Mouse (Mus musculus): ENCODE data around the gene Fras1. TPM values are rescaled to one million over a fixed set of nuclear protein-coding genes. Genes with fewer than 3 reads are reported as not detected.

The Fras1 gene
- polyA plus RNA-seq, 1 experiment = 0.08 TPM

DNA sequence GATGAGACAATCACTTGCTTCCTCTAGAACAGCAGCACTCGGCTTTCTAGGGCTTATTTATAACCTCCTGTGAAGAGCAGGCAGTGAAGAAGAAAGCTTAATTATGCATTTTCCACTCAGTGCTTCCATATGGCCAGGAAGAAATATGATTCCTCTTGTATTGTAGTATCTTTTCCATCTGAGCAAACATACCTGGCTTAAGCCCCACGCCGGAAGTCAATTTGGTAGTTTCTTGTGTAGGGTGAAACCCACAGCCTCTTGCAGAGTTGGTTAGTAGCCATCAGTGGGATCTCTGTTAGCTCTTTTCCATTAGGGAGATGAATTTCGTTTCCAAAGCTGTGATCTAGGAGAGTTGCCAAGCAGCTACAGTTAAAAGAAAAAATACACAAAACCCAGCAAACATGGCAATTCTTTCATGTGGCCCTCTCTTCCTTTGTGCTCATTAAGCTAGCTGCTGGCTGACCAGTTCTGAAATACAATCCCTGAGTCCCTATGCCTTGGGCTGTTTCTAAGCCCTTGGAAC is 83.7 kb downstream of the Fras1 start:
- Histone ChIP-seq H3K4me3 (replicated peaks) (no peak overlapping the region), H3K27me3 (ENCODE audit: control insufficient read depth) (no peaks in the 10 kb centered on the region), H3K9me3 (ENCODE audit: control insufficient read depth, low read length) (no peaks in the 10 kb centered on the region), H3K36me3 (ENCODE audit: control insufficient read depth) (no peaks in the 10 kb centered on the region), H3K4me1 (ENCODE audit: control insufficient read depth) (peaks cover 26% of the 10 kb centered on the region)
- TF ChIP-seq GATA1 (IDR thresholded peaks at IDR 0.05; ENCODE audit: low read length) (no peak), TAL1 (IDR thresholded peaks at IDR 0.05; ENCODE audit: low read length) (no peak)

DNA sequence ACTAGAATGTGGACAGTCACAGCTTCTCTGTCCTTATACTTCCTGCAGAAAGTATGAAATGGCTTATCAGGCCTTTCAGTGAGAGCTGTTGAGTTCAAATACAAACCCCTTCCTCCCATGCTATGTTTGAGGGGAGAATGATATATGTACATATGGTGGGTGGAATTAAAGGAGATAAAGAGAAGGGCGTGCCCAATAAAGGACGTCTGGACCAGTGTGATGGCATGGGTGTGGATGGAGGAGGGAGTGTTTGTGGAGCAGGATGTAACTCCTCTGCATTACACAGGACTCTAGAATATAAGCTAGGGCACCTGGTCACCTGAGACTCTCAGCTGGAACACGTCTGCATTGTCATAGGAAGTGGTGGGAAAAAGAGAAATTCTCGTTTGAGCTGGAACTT is 85.8 kb downstream of the Fras1 start:
- H3K9me3 ChIP-seq (ENCODE audit: control insufficient read depth, low read length) = no peaks in the 10 kb centered on the region
- peaks cover 33% of the 10 kb centered on the region for H3K4me1 ChIP-seq (ENCODE audit: control insufficient read depth)
- peak overlapping the region; percentile 66 for H3K4me3 ChIP-seq (replicated peaks)
- H3K36me3 ChIP-seq (ENCODE audit: control insufficient read depth) = peaks cover 5% of the 10 kb centered on the region
- no peaks in the 10 kb centered on the region for H3K27me3 ChIP-seq (ENCODE audit: control insufficient read depth)
- TF ChIP-seq TAL1 (IDR thresholded peaks at IDR 0.05; ENCODE audit: low read length) (peak; percentile 51; the same call in 2 of the 3 replicates), GATA1 (IDR thresholded peaks at IDR 0.05; ENCODE audit: low read length) (peak; percentile 50; the same call in 1 of the 2 replicates)

DNA sequence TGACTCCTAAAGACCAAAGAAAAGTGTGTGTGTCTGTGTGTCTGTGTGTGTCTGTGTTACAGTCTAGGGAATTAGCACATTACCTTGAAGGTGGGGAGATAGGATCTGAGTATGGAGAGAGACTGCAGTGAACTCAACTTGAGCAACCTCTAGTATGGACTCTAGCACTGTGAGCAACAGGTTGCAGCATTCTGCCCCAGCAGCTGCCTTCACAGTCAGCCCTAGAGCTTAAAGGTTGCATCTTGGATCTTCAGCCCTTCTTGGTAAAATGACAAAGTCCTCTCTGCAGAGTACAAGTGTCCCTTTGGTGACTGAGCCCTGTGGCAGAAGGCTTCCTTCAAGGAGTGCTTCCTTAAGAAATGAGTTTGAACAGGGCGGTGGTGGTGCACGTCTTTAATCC is 88.4 kb downstream of the Fras1 start:
- Histone ChIP-seq H3K4me3 (replicated peaks) (peak overlapping the region; percentile 66), H3K9me3 (ENCODE audit: control insufficient read depth, low read length) (no peaks in the 10 kb centered on the region), H3K36me3 (ENCODE audit: control insufficient read depth) (peaks cover 5% of the 10 kb centered on the region), H3K4me1 (ENCODE audit: control insufficient read depth) (peaks cover 33% of the 10 kb centered on the region), H3K27me3 (ENCODE audit: control insufficient read depth) (no peaks in the 10 kb centered on the region)
- TF ChIP-seq TAL1 (IDR thresholded peaks at IDR 0.05; ENCODE audit: low read length) = no peak
- no peak for TF ChIP-seq GATA1 (IDR thresholded peaks at IDR 0.05; ENCODE audit: low read length)

DNA sequence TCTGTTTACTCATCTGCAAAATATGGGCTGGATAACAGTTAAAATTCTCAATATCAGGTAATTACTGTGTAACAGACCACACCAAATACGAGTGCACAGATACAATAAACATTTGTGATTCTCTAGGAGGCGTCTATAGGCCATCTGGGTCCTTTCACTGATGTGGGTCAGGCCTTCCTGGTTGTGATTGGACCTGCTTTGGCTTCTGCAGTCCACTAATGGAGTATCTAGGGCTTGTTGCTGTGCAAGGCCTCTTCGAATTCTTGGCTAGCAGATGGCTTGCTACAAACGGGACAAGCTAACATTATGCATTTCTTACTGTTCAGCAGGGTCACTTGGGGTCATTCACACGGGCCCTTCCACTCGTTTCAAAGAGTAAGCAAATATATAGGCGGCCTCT is 92.7 kb downstream of the Fras1 start:
- Histone ChIP-seq H3K4me1 (ENCODE audit: control insufficient read depth) (peaks cover 12% of the 10 kb centered on the region), H3K4me3 (replicated peaks) (no peak overlapping the region), H3K27me3 (ENCODE audit: control insufficient read depth) (no peaks in the 10 kb centered on the region), H3K9me3 (ENCODE audit: control insufficient read depth, low read length) (no peaks in the 10 kb centered on the region), H3K36me3 (ENCODE audit: control insufficient read depth) (peaks cover 5% of the 10 kb centered on the region)
- TF ChIP-seq TAL1 (IDR thresholded peaks at IDR 0.05; ENCODE audit: low read length) = no peak
- TF ChIP-seq GATA1 (IDR thresholded peaks at IDR 0.05; ENCODE audit: low read length) = no peak

DNA sequence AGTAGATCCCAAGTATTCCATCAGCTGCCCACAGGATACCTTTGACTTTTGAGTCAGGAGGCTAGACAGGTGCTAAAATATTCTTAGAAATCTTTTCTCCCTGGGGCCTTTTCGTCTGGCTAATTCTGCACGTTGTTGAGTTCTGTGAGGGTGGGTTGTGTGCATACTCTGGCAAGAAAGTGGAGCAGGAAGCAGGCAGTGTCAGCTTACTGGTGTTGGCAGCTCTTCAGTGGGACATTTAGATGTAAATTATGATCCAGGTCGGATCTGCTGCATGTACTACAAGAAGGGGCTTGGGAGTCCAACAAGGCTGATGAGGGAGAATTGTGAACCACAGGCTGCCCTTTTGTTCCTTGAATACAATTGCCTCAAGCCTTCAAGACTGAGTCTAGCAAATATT is 98.2 kb downstream of the Fras1 start:
- Histone ChIP-seq H3K36me3 (ENCODE audit: control insufficient read depth) (no peaks in the 10 kb centered on the region), H3K27me3 (ENCODE audit: control insufficient read depth) (no peaks in the 10 kb centered on the region), H3K4me1 (ENCODE audit: control insufficient read depth) (no peaks in the 10 kb centered on the region), H3K4me3 (replicated peaks) (no peak overlapping the region), H3K9me3 (ENCODE audit: control insufficient read depth, low read length) (no peaks in the 10 kb centered on the region)
- TF ChIP-seq GATA1 (IDR thresholded peaks at IDR 0.05; ENCODE audit: low read length) (no peak), TAL1 (IDR thresholded peaks at IDR 0.05; ENCODE audit: low read length) (no peak)

DNA sequence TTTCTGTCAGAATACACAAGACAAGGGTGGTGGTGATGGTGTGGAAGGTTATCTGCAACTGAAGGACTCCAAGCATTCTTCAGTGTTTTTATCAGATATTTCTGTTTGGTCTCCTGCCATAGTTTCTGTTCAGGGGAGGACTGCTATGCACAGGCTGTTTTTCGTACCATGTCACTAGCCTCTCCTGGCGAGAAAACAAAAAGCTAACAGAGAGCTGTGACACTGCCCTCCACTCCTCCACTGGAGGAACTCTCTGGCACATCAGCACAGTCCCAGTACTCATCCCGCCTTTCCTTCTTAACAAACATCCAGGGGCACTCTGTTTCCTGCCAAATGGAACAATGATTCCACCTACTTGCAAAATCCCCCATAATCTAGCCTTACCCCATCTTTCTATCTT is 101.7 kb downstream of the Fras1 start:
- no peak for TF ChIP-seq GATA1 (IDR thresholded peaks at IDR 0.05; ENCODE audit: low read length)
- no peak for TF ChIP-seq TAL1 (IDR thresholded peaks at IDR 0.05; ENCODE audit: low read length)
- no peak overlapping the region for H3K4me3 ChIP-seq (replicated peaks)
- no peaks in the 10 kb centered on the region for H3K36me3 ChIP-seq (ENCODE audit: control insufficient read depth)
- peaks cover 4% of the 10 kb centered on the region for H3K4me1 ChIP-seq (ENCODE audit: control insufficient read depth)
- H3K27me3 ChIP-seq (ENCODE audit: control insufficient read depth) = no peaks in the 10 kb centered on the region
- H3K9me3 ChIP-seq (ENCODE audit: control insufficient read depth, low read length) = no peaks in the 10 kb centered on the region

DNA sequence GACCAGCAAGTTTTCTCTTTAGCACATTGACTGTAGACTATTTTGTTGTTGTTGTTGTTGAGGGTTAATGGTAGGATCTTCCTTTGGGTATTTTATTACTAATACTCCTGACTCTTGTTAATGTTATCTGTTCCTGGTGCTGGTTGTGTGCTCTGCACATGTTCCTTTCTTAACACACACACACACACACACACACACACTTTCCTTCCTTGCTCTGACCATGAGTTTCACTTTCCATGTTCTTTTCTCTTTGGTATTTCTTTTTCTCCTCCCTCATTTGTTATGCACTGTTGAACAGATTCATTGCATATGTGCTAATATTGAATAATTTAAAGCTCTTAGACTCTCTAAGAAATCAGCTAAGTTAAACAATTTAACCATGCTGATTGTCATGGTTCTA is 105.2 kb downstream of the Fras1 start:
- TF ChIP-seq GATA1 (IDR thresholded peaks at IDR 0.05; ENCODE audit: low read length) (no peak), TAL1 (IDR thresholded peaks at IDR 0.05; ENCODE audit: low read length) (no peak)
- peaks cover 4% of the 10 kb centered on the region for H3K4me1 ChIP-seq (ENCODE audit: control insufficient read depth)

DNA sequence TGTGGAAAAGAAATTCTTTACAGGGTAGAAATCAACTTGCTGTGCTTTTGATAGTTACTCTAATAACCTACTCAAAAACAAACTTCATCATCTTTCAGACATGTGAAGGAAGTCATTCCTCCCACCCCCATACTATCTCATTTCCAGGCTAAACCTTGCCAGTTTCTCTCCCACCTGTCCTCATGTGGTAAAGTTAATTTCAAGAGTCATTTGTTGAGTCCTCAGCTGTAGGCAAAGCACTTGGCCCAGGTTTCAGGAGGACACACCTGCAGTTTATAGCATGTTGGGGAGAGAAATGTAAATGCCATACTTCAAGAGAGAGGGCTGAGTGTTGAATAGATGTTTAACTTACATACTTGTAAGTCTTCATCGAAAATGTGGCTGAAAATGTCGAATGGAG is 107.4 kb downstream of the Fras1 start:
- peaks cover 4% of the 10 kb centered on the region for H3K4me1 ChIP-seq (ENCODE audit: control insufficient read depth)
- TF ChIP-seq TAL1 (IDR thresholded peaks at IDR 0.05; ENCODE audit: low read length) (no peak), GATA1 (IDR thresholded peaks at IDR 0.05; ENCODE audit: low read length) (no peak)
- H3K9me3 ChIP-seq (ENCODE audit: control insufficient read depth, low read length) = no peaks in the 10 kb centered on the region
- H3K27me3 ChIP-seq (ENCODE audit: control insufficient read depth) = no peaks in the 10 kb centered on the region
- no peaks in the 10 kb centered on the region for H3K36me3 ChIP-seq (ENCODE audit: control insufficient read depth)
- no peak overlapping the region for H3K4me3 ChIP-seq (replicated peaks)

More for the DNA sequence above, 105.2 kb downstream of the Fras1 start:
- Histone ChIP-seq H3K36me3 (ENCODE audit: control insufficient read depth) (no peaks in the 10 kb centered on the region), H3K27me3 (ENCODE audit: control insufficient read depth) (no peaks in the 10 kb centered on the region), H3K9me3 (ENCODE audit: control insufficient read depth, low read length) (no peaks in the 10 kb centered on the region), H3K4me3 (replicated peaks) (no peak overlapping the region)

DNA sequence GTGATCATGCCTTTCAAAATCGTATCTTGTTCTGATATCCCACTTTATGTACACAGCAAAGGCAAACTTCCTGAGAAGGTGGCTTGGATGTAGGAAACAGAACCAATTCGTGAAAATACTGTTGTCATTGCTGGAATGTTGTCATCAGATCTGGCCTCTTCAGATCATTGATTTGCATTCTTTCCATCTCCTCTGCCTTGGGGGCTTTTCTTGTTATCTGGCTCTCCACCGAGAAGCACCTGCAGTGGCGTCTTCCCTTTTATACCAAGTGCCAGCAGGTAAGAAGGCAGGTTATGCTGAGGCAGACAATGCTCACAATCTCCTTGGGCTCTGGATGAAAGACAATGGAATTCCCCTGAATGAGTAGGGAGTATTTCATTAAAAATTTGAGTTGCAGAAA is 108.3 kb downstream of the Fras1 start:
- no peaks in the 10 kb centered on the region for H3K27me3 ChIP-seq (ENCODE audit: control insufficient read depth)
- H3K4me1 ChIP-seq (ENCODE audit: control insufficient read depth) = peaks cover 4% of the 10 kb centered on the region
- TF ChIP-seq GATA1 (IDR thresholded peaks at IDR 0.05; ENCODE audit: low read length) = no peak
- H3K9me3 ChIP-seq (ENCODE audit: control insufficient read depth, low read length) = no peaks in the 10 kb centered on the region
- no peaks in the 10 kb centered on the region for H3K36me3 ChIP-seq (ENCODE audit: control insufficient read depth)
- H3K4me3 ChIP-seq (replicated peaks) = no peak overlapping the region

DNA sequence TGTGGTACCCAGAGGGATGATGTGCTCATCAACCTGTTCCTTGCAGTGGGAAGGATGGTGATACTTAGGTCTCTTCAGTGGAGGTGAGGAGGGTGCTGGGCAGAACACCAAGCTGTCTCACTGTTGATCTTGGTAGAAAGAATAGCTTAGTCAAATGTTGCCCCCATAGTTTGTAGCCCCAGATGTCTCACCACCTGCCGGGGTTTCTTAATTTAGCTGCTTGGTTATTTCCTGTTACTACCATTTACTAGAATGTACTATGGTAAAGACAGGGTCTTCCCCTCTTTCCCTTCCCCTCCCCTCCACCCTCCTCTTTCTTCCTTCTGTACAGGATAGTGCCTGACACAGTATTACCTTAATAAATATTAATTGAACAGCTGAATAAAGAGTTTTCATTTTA is 118.7 kb downstream of the Fras1 start:
- no peaks in the 10 kb centered on the region for H3K27me3 ChIP-seq (ENCODE audit: control insufficient read depth)
- TF ChIP-seq GATA1 (IDR thresholded peaks at IDR 0.05; ENCODE audit: low read length) = no peak
- TF ChIP-seq TAL1 (IDR thresholded peaks at IDR 0.05; ENCODE audit: low read length) = no peak
- H3K4me3 ChIP-seq (replicated peaks) = no peak overlapping the region
- H3K9me3 ChIP-seq (ENCODE audit: control insufficient read depth, low read length) = no peaks in the 10 kb centered on the region
- H3K4me1 ChIP-seq (ENCODE audit: control insufficient read depth) = no peaks in the 10 kb centered on the region
- H3K36me3 ChIP-seq (ENCODE audit: control insufficient read depth) = no peaks in the 10 kb centered on the region

Measured in erythroblast, embryonic 14.5 days (primary cell).